Mouse (Mus musculus) embryonic facial prominence, embryonic 10.5 days (tissue): ENCODE results near the gene Slitrk4. TPM values are rescaled to one million over a fixed set of nuclear protein-coding genes. Genes with fewer than 3 reads are reported as not detected.
A peak's percentile ranks its signal among the peaks of the same experiment; 100 is the strongest.

Source experiments
- DNase-seq: peaks from one replicate; pipeline ENCODE4 v3.0.0-alpha.2; 2017; ENCODE audit warnings: low spot score
- H3K27ac ChIP-seq: fragments of 300-500 bp; sonication (generic); replicated peaks from 2 replicates; pipeline ENCODE4 v1.5.1; 2016; ENCODE audit warnings: mild to moderate bottlenecking
- H3K27me3 ChIP-seq: fragments of 300-500 bp; sonication (generic); replicated peaks from 2 replicates; pipeline ENCODE4 v1.6.1; 2016; ENCODE audit warnings: low read depth, mild to moderate bottlenecking; ENCODE audit not compliant: poor library complexity, severe bottlenecking
- H3K36me3 ChIP-seq: fragments of 300-500 bp; sonication (generic); replicated peaks from 2 replicates; pipeline ENCODE4 v1.6.1; 2016; ENCODE audit warnings: mild to moderate bottlenecking, moderate library complexity
- H3K4me1 ChIP-seq: fragments of 300-500 bp; sonication (generic); 2 replicates; pipeline ENCODE4 v1.6.1; 2016
- H3K4me3 ChIP-seq: fragments of 300-500 bp; sonication (generic); 2 replicates; pipeline ENCODE4 v1.5.1; 2016; ENCODE audit warnings: mild to moderate bottlenecking, moderate library complexity
- H3K9me3 ChIP-seq: fragments of 300-500 bp; sonication (generic); 2 replicates; pipeline ENCODE4 v1.6.1; 2016; ENCODE audit warnings: mild to moderate bottlenecking
- WGBS: fragments of 180-500 bp; shearing (Covaris S2); methylation state at CpG from one replicate; pipeline ENCODE4 v1.1.7; 2016; 5-methylcytosine and 5-hydroxymethylcytosine counted together
- polyA plus RNA-seq: library from polyadenylated mRNA; unstranded; fragments of >200 nt; fragmentation: Nextera tagmentation; extraction: Ambion mirVana; gene quantifications from 2 replicates; pipeline ENCODE4 v1.2.1, GENCODE M21; 2016

The Slitrk4 gene
- 1.8 and 2.3 TPM in 2 replicates for polyA plus RNA-seq

DNA sequence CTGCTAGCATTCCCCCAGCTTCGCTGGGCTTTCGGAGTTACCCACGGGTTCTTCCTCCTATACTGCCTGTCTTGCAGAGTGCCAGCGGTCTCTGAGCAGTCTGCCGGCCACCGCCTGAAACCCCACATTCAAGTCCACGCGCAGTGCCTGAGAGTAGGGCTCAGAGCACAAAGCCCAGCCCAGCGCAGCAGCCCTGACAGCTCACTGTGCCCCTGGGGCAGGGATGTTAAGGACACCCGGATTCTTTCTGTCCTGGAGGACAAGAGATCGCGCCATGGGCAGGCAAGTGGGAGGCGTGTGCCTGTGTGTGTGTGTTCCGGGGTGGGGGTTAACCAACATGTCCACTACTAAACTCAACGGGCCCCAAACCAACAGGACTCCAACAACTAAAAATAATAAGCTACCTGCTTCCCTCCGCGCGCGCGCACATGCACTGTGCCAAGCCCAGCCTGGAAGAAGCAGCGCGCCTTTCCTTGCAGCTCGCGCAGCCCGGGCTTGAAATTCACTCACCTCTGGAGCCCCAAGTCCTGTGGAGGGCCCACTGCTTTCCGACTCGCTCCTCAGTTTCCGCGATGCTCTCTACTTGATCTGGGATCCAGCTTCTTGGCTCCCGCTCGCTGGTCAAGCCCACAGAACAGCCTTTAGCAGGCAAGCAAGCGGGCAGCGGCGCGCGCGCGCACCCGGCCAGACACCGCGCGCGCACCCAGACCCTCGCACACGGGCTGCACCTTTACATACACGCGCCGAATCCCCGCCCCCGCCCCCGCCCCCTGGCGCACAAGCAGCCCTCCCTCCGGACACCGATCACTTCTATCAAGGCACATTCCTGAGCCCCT lies at the start of gene Slitrk4:
Gene Slitrk4 (minus strand): TSS at position 707 of the 836 bp plus-strand sequence.
- H3K36me3 ChIP-seq: no peaks in the 10 kb centered on the region
- no peaks in the 10 kb centered on the region for H3K9me3 ChIP-seq
- DNase-seq: peak; percentile 68
- 0 out of 2 replicates have a peak within 1 kb of the TSS, but pooled peaks have one; percentile 14 for H3K27ac ChIP-seq
- 19% methylated on average over 54 of the region's 54 CpGs for WGBS
- peaks cover 6% of the 10 kb centered on the region; the same call in 1 of the 2 replicates for H3K27me3 ChIP-seq
- H3K4me1 ChIP-seq: no peaks in the 10 kb centered on the region
- H3K4me3 ChIP-seq: peak within 1 kb of the TSS; percentile 61

DNA sequence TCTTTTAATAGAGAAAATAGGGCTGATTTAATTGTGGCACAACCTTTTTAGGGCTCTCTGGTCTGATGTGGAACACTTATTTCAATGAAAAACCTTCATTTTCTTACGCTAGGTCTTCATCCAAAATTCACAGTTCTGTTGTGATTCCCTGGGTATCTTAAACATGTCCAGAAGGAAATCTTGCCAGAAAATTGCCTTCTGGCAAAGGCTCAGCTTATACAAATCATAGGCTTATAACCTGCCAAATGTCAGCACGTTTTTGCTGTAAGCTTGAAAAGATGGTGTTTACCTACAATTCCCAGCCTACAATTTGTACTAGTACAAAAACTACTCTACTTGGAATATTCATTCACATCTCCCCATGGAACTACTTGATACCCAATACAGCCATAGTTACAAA lies 42.7 kb upstream of the Slitrk4 start:
- WGBS: 90% methylated on average over 2 of the region's 2 CpGs

GRCm38 (mm10) chrX:64277991-64278301 lies 1.1 kb upstream of the Slitrk4 start:
- peak overlapping the region; percentile 61 for H3K4me3 ChIP-seq

More for the DNA sequence above, 42.7 kb upstream of the Slitrk4 start:
- no peak for DNase-seq
- H3K9me3 ChIP-seq: no peaks in the 10 kb centered on the region
- no peaks in the 10 kb centered on the region for H3K27me3 ChIP-seq
- no peak overlapping the region for H3K27ac ChIP-seq
- H3K4me3 ChIP-seq: no peak overlapping the region
- H3K4me1 ChIP-seq: no peaks in the 10 kb centered on the region
- no peaks in the 10 kb centered on the region for H3K36me3 ChIP-seq

GRCm38 (mm10) chrX:64277126-64277990 lies 562 bp upstream of the Slitrk4 start:
- Histone ChIP-seq H3K36me3 (no peaks in the 10 kb centered on the region), H3K9me3 (no peaks in the 10 kb centered on the region), H3K27ac (no peak overlapping the region), H3K4me3 (peak overlapping the region; percentile 61), H3K27me3 (peaks cover 6% of the 10 kb centered on the region; the same call in 1 of the 2 replicates), H3K4me1 (no peaks in the 10 kb centered on the region)
- peak; percentile 14 for DNase-seq
- 17% methylated on average over 22 of the region's 22 CpGs for WGBS

More at GRCm38 (mm10) chrX:64277991-64278301, 1.1 kb upstream of the Slitrk4 start:
- 14% methylated on average over 6 of the region's 6 CpGs for WGBS
- Histone ChIP-seq H3K36me3 (no peaks in the 10 kb centered on the region), H3K27ac (no peak overlapping the region), H3K4me1 (no peaks in the 10 kb centered on the region), H3K9me3 (no peaks in the 10 kb centered on the region), H3K27me3 (peaks cover 6% of the 10 kb centered on the region; the same call in 1 of the 2 replicates)
- peak; percentile 34 for DNase-seq

DNA sequence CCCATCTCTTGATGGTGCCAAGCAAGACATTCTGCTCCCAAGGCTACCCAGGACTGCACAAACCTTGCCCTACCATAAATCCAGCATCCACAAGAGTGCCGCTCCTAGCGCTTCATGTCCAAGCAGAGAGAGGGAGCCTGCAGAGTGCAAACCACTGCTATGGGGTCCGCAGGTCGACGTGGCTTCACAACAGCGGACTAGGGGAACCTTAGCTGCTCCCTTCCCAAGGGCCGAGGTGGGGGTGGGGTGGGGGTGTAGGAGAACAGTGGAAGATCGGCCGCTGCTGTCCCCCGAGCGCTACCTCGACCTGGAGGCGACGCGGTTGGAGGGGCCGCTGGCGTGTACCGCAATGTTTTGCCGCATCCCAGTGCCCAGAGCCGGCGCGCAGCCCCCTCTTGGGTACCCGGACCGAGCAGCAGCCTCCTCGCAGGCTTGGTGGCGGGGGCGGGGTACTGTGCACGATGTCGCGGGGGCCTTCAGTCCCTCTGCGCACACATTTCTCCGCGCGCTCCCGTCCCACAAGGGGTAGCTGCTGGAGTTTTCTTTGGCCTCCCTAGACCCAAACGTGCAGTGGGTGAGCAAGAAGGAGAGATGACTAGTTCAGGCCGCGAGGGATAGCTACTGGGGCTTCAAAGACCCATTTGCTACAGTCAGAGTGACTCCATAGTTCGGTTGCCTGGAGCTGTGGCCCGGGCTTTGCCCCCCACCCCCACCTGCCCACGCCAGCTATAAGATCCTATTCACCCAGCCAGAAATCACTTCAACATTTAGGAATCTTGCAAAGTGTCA lies 1.1 kb downstream of the Slitrk4 start:
- peaks cover 6% of the 10 kb centered on the region; the same call in 1 of the 2 replicates for H3K27me3 ChIP-seq
- DNase-seq: peak; percentile 37
- H3K36me3 ChIP-seq: no peaks in the 10 kb centered on the region
- peak overlapping the region; percentile 61 for H3K4me3 ChIP-seq
- WGBS: 17% methylated on average over 41 of the region's 41 CpGs
- H3K4me1 ChIP-seq: no peaks in the 10 kb centered on the region
- no peak overlapping the region for H3K27ac ChIP-seq
- no peaks in the 10 kb centered on the region for H3K9me3 ChIP-seq

GRCm38 (mm10) chrX:64263481-64263880 lies 13.3 kb downstream of the Slitrk4 start:
- no peak for DNase-seq
- Histone ChIP-seq H3K4me3 (no peak overlapping the region), H3K27ac (no peak overlapping the region), H3K36me3 (no peaks in the 10 kb centered on the region), H3K9me3 (no peaks in the 10 kb centered on the region), H3K27me3 (no peaks in the 10 kb centered on the region), H3K4me1 (no peaks in the 10 kb centered on the region)
- WGBS: 81% methylated on average over 1 of the region's 1 CpGs

Other genes starting within 250 kb of the Slitrk4 start
- not detected in 2 replicates for gene Gm6760, start 124.8 kb downstream of the Slitrk4 start, polyA plus RNA-seq
- gene 3830417A13Rik, start 103.4 kb downstream of the Slitrk4 start, polyA plus RNA-seq: 0.44 and 0.46 TPM in 2 replicates